Mouse (Mus musculus): ENCODE data around the gene Nanos2. TPM values are rescaled to one million over a fixed set of nuclear protein-coding genes. Genes with fewer than 3 reads are reported as not detected.

Nanos2 gene
- polyA plus RNA-seq, 1 experiment from 2014 or later = 0.79 TPM

- peaks cover 15% of the 10 kb centered on the region for H3K4me1 ChIP-seq (ENCODE audit: control insufficient read depth, insufficient read depth, low read length)
- no peaks in the 10 kb centered on the region for H3K9me3 ChIP-seq (replicated peaks; ENCODE audit: control insufficient read depth, low read length, poor library complexity, severe bottlenecking)
- peak overlapping the region; percentile 11; the same call in 1 of the 2 replicates for H3K9ac ChIP-seq (ENCODE audit: low read depth, low read length)
- no peaks in the 10 kb centered on the region for H3K27me3 ChIP-seq (ENCODE audit: control insufficient read depth, insufficient read depth, low read depth, low read length)
- H3K36me3 ChIP-seq (ENCODE audit: control insufficient read depth, insufficient read depth, low read length) = peaks cover 4% of the 10 kb centered on the region; the same call in 1 of the 2 replicates
- 62% methylated on average over 10 of the region's 10 CpGs for WGBS
- H3K4me2 ChIP-seq (ENCODE audit: low read length) = peak overlapping the region; percentile 35
- H3K4me3 ChIP-seq (ENCODE audit: low read depth, low read length) = peak overlapping the region; percentile 14
- ATAC-seq = no peak
- no peak overlapping the region for H3K27ac ChIP-seq (ENCODE audit: low read length)
Observed at GRCm38 (mm10) chr7:19000421-19000820, 13.2 kb downstream of the Nanos2 start.

GRCm38 (mm10) chr7:19001066-19001806 lies 14.0 kb downstream of the Nanos2 start:
- Histone ChIP-seq H3K27ac (ENCODE audit: low read length) (no peak overlapping the region), H3K36me3 (ENCODE audit: control insufficient read depth, insufficient read depth, low read length) (peaks cover 9% of the 10 kb centered on the region; the same call in 1 of the 2 replicates), H3K4me3 (ENCODE audit: low read depth, low read length) (peak overlapping the region; percentile 14), H3K27me3 (ENCODE audit: control insufficient read depth, insufficient read depth, low read depth, low read length) (no peaks in the 10 kb centered on the region), H3K4me1 (ENCODE audit: control insufficient read depth, insufficient read depth, low read length) (peaks cover 24% of the 10 kb centered on the region), H3K9me3 (replicated peaks; ENCODE audit: control insufficient read depth, low read length, poor library complexity, severe bottlenecking) (no peaks in the 10 kb centered on the region), H3K4me2 (ENCODE audit: low read length) (peak overlapping the region; percentile 35), H3K9ac (ENCODE audit: low read depth, low read length) (0 out of 2 replicates have a peak overlapping the region, but pooled peaks have one; percentile 11)
- no peak for ATAC-seq
- WGBS = 37% methylated on average over 18 of the region's 18 CpGs

DNA sequence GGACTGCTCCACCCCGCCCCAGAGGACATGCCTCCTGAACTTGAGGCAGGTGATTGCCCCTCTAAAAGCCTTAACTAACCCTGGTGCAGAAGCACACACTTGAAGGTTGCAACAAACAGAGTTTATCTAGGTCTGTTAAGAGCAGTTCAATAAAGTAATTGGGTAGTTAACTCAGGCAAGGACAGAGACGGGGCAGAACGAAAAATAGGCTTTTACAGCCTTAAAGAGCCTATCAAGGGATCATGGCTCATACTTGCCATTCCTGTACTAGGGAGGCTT lies 14.5 kb downstream of the Nanos2 start:
- no peak overlapping the region for H3K27ac ChIP-seq (ENCODE audit: low read length)
- H3K4me1 ChIP-seq (ENCODE audit: control insufficient read depth, insufficient read depth, low read length) = peaks cover 29% of the 10 kb centered on the region
- peaks cover 9% of the 10 kb centered on the region; the same call in 1 of the 2 replicates for H3K36me3 ChIP-seq (ENCODE audit: control insufficient read depth, insufficient read depth, low read length)
- WGBS = 79% methylated on average over 3 of the region's 3 CpGs
- H3K9ac ChIP-seq (ENCODE audit: low read depth, low read length) = no peak overlapping the region
- H3K4me3 ChIP-seq (ENCODE audit: low read depth, low read length) = no peak overlapping the region
- H3K27me3 ChIP-seq (ENCODE audit: control insufficient read depth, insufficient read depth, low read depth, low read length) = no peaks in the 10 kb centered on the region
- H3K4me2 ChIP-seq (ENCODE audit: low read length) = no peak overlapping the region
- no peak for ATAC-seq
- no peaks in the 10 kb centered on the region for H3K9me3 ChIP-seq (replicated peaks; ENCODE audit: control insufficient read depth, low read length, poor library complexity, severe bottlenecking)

GRCm38 (mm10) chr7:19002115-19002514 lies 14.9 kb downstream of the Nanos2 start:
- H3K4me1 ChIP-seq (ENCODE audit: control insufficient read depth, insufficient read depth, low read length) = peaks cover 31% of the 10 kb centered on the region
- ATAC-seq = no peak
- H3K27ac ChIP-seq (ENCODE audit: low read length) = peak overlapping the region; percentile 67
- 50% methylated on average over 4 of the region's 4 CpGs for WGBS
- H3K4me2 ChIP-seq (ENCODE audit: low read length) = peak overlapping the region; percentile 74
- no peaks in the 10 kb centered on the region for H3K9me3 ChIP-seq (replicated peaks; ENCODE audit: control insufficient read depth, low read length, poor library complexity, severe bottlenecking)
- peak overlapping the region; percentile 39 for H3K4me3 ChIP-seq (ENCODE audit: low read depth, low read length)
- no peaks in the 10 kb centered on the region for H3K27me3 ChIP-seq (ENCODE audit: control insufficient read depth, insufficient read depth, low read depth, low read length)
- peak overlapping the region; percentile 77 for H3K9ac ChIP-seq (ENCODE audit: low read depth, low read length)
- peaks cover 9% of the 10 kb centered on the region; the same call in 1 of the 2 replicates for H3K36me3 ChIP-seq (ENCODE audit: control insufficient read depth, insufficient read depth, low read length)

DNA sequence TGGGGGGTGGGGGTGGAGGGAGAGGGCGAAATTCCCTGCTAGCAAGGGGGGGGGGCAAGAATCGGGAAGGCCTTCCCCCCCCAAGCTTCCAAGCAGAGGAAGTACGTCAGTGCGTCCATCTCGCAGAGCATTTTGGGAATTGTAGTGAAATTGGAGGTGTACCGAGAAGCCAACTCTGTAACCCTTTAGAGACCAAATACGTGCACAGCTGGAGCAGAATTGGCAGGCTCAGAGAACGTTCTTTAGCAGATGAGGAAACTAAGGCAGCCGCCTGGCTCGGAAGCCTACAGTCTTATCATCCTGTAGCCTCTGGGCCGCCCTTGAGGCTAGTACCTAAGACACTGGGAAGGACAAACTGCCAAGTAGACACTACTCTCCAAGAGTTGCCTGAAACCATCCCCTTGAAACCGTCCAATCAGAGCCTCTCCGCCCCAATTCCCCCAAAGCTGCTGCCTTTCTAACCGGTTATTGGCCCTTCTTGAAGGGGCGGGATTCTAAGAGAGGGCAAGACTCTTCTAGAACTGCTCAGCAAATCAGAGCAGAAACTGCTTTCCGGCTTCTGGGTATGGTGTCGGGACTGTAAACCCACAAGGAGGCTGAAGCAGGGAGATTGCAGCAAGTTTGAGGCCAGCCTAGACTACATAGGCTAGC lies 15.8 kb downstream of the Nanos2 start:
- peak; percentile 52 for ATAC-seq
- Histone ChIP-seq H3K27me3 (ENCODE audit: control insufficient read depth, insufficient read depth, low read depth, low read length) (no peaks in the 10 kb centered on the region), H3K36me3 (ENCODE audit: control insufficient read depth, insufficient read depth, low read length) (peaks cover 9% of the 10 kb centered on the region; the same call in 1 of the 2 replicates), H3K4me3 (ENCODE audit: low read depth, low read length) (peak overlapping the region; percentile 39), H3K27ac (ENCODE audit: low read length) (peak overlapping the region; percentile 67), H3K4me1 (ENCODE audit: control insufficient read depth, insufficient read depth, low read length) (peaks cover 31% of the 10 kb centered on the region), H3K9me3 (replicated peaks; ENCODE audit: control insufficient read depth, low read length, poor library complexity, severe bottlenecking) (no peaks in the 10 kb centered on the region), H3K9ac (ENCODE audit: low read depth, low read length) (peak overlapping the region; percentile 77), H3K4me2 (ENCODE audit: low read length) (peak overlapping the region; percentile 74)
- 3% methylated on average over 17 of the region's 17 CpGs for WGBS

- Histone ChIP-seq H3K27ac (ENCODE audit: low read length) (peak within 1 kb of the TSS; percentile 92), H3K4me3 (ENCODE audit: low read depth, low read length) (peak within 1 kb of the TSS; percentile 79), H3K9ac (ENCODE audit: low read depth, low read length) (peak within 1 kb of the TSS; percentile 88), H3K4me1 (ENCODE audit: control insufficient read depth, insufficient read depth, low read length) (peaks cover 31% of the 10 kb centered on the region), H3K27me3 (ENCODE audit: control insufficient read depth, insufficient read depth, low read depth, low read length) (no peaks in the 10 kb centered on the region), H3K4me2 (ENCODE audit: low read length) (peak within 1 kb of the TSS; percentile 93), H3K36me3 (ENCODE audit: control insufficient read depth, insufficient read depth, low read length) (peaks cover 9% of the 10 kb centered on the region; the same call in 1 of the 2 replicates), H3K9me3 (replicated peaks; ENCODE audit: control insufficient read depth, low read length, poor library complexity, severe bottlenecking) (no peaks in the 10 kb centered on the region)
- ATAC-seq = peak; percentile 72
- under 1% methylated on average over 88 of the region's 90 CpGs for WGBS
Observed at GRCm38 (mm10) chr7:19003902-19004630, 16.9 kb downstream of the Nanos2 start, which contains the start of gene Irf2bp1. Irf2bp1 (plus strand) TSS chr7:19004044.

DNA sequence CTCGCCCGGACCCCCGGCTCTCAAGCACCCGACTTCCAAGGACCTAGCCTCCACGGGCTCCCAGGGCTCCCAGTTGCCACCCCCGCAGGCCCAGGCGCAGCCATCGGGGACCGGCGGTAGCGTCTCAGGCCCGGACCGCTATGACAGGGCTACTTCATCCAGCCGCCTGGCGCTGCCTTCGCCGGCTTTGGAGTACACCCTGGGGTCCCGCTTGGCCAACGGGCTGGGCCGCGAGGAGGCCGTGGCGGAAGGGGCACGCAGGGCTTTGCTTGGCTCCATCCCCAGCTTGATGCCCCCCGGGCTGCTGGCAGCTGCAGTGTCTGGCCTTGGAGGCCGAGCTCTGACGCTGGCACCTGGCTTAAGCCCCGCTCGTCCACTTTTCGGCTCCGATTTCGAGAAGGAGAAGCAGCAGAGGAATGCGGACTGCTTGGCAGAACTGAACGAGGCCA lies 17.5 kb downstream of the Nanos2 start:
- peak overlapping the region; percentile 92 for H3K27ac ChIP-seq (ENCODE audit: low read length)
- peaks cover 31% of the 10 kb centered on the region for H3K4me1 ChIP-seq (ENCODE audit: control insufficient read depth, insufficient read depth, low read length)
- no peaks in the 10 kb centered on the region for H3K27me3 ChIP-seq (ENCODE audit: control insufficient read depth, insufficient read depth, low read depth, low read length)
- peaks cover 9% of the 10 kb centered on the region; the same call in 1 of the 2 replicates for H3K36me3 ChIP-seq (ENCODE audit: control insufficient read depth, insufficient read depth, low read length)
- no peaks in the 10 kb centered on the region for H3K9me3 ChIP-seq (replicated peaks; ENCODE audit: control insufficient read depth, low read length, poor library complexity, severe bottlenecking)
- H3K4me3 ChIP-seq (ENCODE audit: low read depth, low read length) = peak overlapping the region; percentile 79
- peak overlapping the region; percentile 93 for H3K4me2 ChIP-seq (ENCODE audit: low read length)
- WGBS = 3% methylated on average over 34 of the region's 34 CpGs
- ATAC-seq = peak; percentile 8; the same call in 1 of the 2 replicates
- H3K9ac ChIP-seq (ENCODE audit: low read depth, low read length) = peak overlapping the region; percentile 88

DNA sequence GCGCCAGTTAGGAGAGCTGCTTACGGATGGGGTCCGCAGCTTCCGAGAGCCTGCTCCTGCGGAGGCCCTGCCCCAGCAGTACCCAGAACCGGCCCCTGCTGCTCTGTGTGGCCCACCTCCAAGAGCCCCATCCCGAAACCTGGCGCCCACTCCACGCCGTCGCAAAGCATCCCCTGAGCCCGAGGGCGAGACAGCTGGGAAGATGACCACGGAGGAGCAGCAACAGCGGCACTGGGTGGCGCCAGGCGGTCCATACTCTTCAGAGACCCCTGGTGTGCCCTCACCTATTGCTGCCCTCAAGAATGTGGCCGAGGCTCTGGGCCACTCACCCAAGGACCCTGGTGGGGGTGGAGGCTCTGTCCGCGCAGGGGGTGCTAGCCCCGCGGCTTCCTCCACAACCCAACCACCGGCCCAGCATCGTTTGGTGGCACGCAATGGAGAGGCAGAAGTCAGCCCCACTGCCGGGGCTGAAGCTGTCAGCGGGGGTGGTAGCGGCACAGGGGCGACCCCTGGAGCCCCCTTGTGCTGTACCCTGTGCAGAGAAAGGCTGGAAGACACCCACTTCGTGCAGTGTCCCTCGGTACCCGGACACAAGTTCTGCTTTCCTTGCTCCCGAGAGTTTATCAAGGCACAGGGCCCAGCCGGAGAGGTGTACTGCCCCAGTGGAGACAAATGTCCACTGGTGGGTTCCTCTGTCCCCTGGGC lies 18.4 kb downstream of the Nanos2 start:
- peak overlapping the region; percentile 93 for H3K4me2 ChIP-seq (ENCODE audit: low read length)
- H3K9me3 ChIP-seq (replicated peaks; ENCODE audit: control insufficient read depth, low read length, poor library complexity, severe bottlenecking) = no peaks in the 10 kb centered on the region
- no peak for ATAC-seq
- H3K27ac ChIP-seq (ENCODE audit: low read length) = no peak overlapping the region
- H3K36me3 ChIP-seq (ENCODE audit: control insufficient read depth, insufficient read depth, low read length) = peaks cover 9% of the 10 kb centered on the region; the same call in 1 of the 2 replicates
- H3K4me3 ChIP-seq (ENCODE audit: low read depth, low read length) = no peak overlapping the region
- 78% methylated on average over 34 of the region's 34 CpGs for WGBS
- H3K4me1 ChIP-seq (ENCODE audit: control insufficient read depth, insufficient read depth, low read length) = peaks cover 31% of the 10 kb centered on the region
- H3K9ac ChIP-seq (ENCODE audit: low read depth, low read length) = peak overlapping the region; percentile 35; the same call in 1 of the 2 replicates
- H3K27me3 ChIP-seq (ENCODE audit: control insufficient read depth, insufficient read depth, low read depth, low read length) = no peaks in the 10 kb centered on the region
